Mouse (Mus musculus) kidney, postnatal 0 days (tissue): Measurements from ENCODE around the gene Atxn7l3. TPM values are rescaled to one million over a fixed set of nuclear protein-coding genes. Genes with fewer than 3 reads are reported as not detected.

Source experiments
- ATAC-seq: fragments of 200-750 bp; cut with Nextera tagmentation; replicated peaks from 2 replicates; pipeline ENCODE4 v1.8.0; 2017; ENCODE audit warnings: low read depth, moderate number of reproducible peaks, moderate TSS enrichment, moderate library complexity; ENCODE audit not compliant: low FRiP score
- DNase-seq: peaks from one replicate; pipeline ENCODE4 v3.0.0-alpha.2; 2016; ENCODE audit warnings: low spot score
- H3K27ac ChIP-seq: fragments of 300-500 bp; sonication (generic); 2 replicates; pipeline ENCODE4 v1.5.1; 2014; ENCODE audit warnings: mild to moderate bottlenecking
- H3K27me3 ChIP-seq: fragments of 300-500 bp; sonication (generic); 2 replicates; pipeline ENCODE4 v1.6.1; 2014; ENCODE audit warnings: low read length, mixed read lengths; ENCODE audit not compliant: insufficient read depth
- H3K36me3 ChIP-seq: fragments of 300-500 bp; sonication (generic); 2 replicates; pipeline ENCODE4 v1.6.1; 2014; ENCODE audit warnings: low read length, mixed read lengths; ENCODE audit not compliant: insufficient read depth
- H3K4me1 ChIP-seq: fragments of 300-500 bp; sonication (generic); replicated peaks from 2 replicates; pipeline ENCODE4 v1.6.1; 2014; ENCODE audit warnings: antibody characterized with exemption, low read length, mixed read lengths; ENCODE audit not compliant: insufficient read depth
- H3K4me2 ChIP-seq: fragments of 300-500 bp; sonication (generic); 2 replicates; pipeline ENCODE4 v1.6.1; 2014; ENCODE audit warnings: mild to moderate bottlenecking, low read length, moderate library complexity, mixed read lengths
- H3K4me3 ChIP-seq: fragments of 300-500 bp; sonication (generic); replicated peaks from 2 replicates; pipeline ENCODE4 v1.5.1; 2014; ENCODE audit warnings: low read depth, low read length
- H3K9ac ChIP-seq: fragments of 300-500 bp; sonication (generic); 2 replicates; pipeline ENCODE4 v1.6.1; 2014; ENCODE audit warnings: low read depth, low read length
- H3K9me3 ChIP-seq: fragments of 300-500 bp; sonication (generic); replicated peaks from 2 replicates; pipeline ENCODE4 v1.6.1; 2016; ENCODE audit warnings: low read length, inconsistent platforms, mixed read lengths
- CTCF ChIP-seq: IDR thresholded peaks from 2 replicates; pipeline ENCODE4 v1.5.1; 2016; ENCODE audit warnings: antibody characterized with exemption, low read depth, mild to moderate bottlenecking, moderate library complexity
- WGBS: fragments of 180-500 bp; shearing (Covaris S2); extraction: QIAGEN DNeasy Blood & Tissue Kit; methylation state at CpG from one replicate; pipeline ENCODE4 v1.1.7; 2014; 5-methylcytosine and 5-hydroxymethylcytosine counted together
- polyA plus RNA-seq: library from polyadenylated mRNA; unstranded; fragments of >200 nt; fragmentation: Nextera tagmentation; extraction: Ambion mirVana; gene quantifications from 2 replicates; pipeline ENCODE4 v1.2.1, GENCODE M21; 2015

Atxn7l3 gene
- 9.6 and 9.7 TPM in 2 replicates for polyA plus RNA-seq

GRCm38 (mm10) chr11:102296491-102297472 lies at the start of gene Atxn7l3:
Gene Atxn7l3, minus strand, starts transcription at chr11:102296631.
- Histone ChIP-seq H3K9ac (peak within 1 kb of the TSS; percentile 88), H3K36me3 (peaks cover 20% of the 10 kb centered on the region), H3K4me1 (peaks cover 11% of the 10 kb centered on the region; the same call in 1 of the 2 replicates), H3K9me3 (no peaks in the 10 kb centered on the region), H3K27me3 (no peaks in the 10 kb centered on the region), H3K4me2 (peak within 1 kb of the TSS; percentile 69), H3K4me3 (peak within 1 kb of the TSS; percentile 83), H3K27ac (peak within 1 kb of the TSS; percentile 96)
- peak; percentile 93 for ATAC-seq
- DNase-seq = peak; percentile 99
- WGBS = under 1% methylated on average over 71 of the region's 125 CpGs
- TF ChIP-seq CTCF = no peak

- no peaks in the 10 kb centered on the region for H3K4me1 ChIP-seq
- no peaks in the 10 kb centered on the region for H3K9me3 ChIP-seq
- no peak for TF ChIP-seq CTCF
- H3K36me3 ChIP-seq = no peaks in the 10 kb centered on the region
- H3K27me3 ChIP-seq = no peaks in the 10 kb centered on the region
- no peak overlapping the region for H3K4me3 ChIP-seq
- H3K9ac ChIP-seq = no peak overlapping the region
- 92% methylated on average over 3 of the region's 3 CpGs for WGBS
- no peak overlapping the region for H3K4me2 ChIP-seq
- no peak for ATAC-seq
- H3K27ac ChIP-seq = no peak overlapping the region
- no peak for DNase-seq
Observed at GRCm38 (mm10) chr11:102344458-102344857, 48.0 kb upstream of the Atxn7l3 start.

DNA sequence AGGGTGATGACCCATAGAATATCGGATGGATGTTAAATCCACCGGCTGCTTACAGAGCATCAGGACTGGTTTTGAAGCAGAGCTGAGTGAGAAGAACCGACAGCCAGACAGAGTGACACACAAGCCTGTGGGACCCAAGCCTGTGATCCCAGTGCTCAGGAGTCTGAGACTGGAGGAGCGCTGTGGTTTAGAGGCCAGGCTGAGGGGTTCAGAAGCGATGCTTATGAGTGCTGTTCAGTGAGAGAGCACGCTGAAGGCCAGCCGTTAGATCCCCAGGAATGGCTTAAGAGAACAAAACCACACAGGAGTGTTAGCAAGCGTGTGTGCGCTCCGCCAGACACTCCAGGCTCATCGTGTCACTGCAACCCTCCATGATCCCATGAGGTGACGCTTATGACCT lies 46.3 kb upstream of the Atxn7l3 start:
- no peak for DNase-seq
- no peak overlapping the region for H3K4me3 ChIP-seq
- H3K9me3 ChIP-seq = no peaks in the 10 kb centered on the region
- ATAC-seq = no peak
- 52% methylated on average over 12 of the region's 12 CpGs for WGBS
- H3K36me3 ChIP-seq = no peaks in the 10 kb centered on the region
- no peak overlapping the region for H3K27ac ChIP-seq
- no peaks in the 10 kb centered on the region for H3K4me1 ChIP-seq
- TF ChIP-seq CTCF = no peak
- no peak overlapping the region for H3K4me2 ChIP-seq
- H3K9ac ChIP-seq = no peak overlapping the region
- no peaks in the 10 kb centered on the region for H3K27me3 ChIP-seq

DNA sequence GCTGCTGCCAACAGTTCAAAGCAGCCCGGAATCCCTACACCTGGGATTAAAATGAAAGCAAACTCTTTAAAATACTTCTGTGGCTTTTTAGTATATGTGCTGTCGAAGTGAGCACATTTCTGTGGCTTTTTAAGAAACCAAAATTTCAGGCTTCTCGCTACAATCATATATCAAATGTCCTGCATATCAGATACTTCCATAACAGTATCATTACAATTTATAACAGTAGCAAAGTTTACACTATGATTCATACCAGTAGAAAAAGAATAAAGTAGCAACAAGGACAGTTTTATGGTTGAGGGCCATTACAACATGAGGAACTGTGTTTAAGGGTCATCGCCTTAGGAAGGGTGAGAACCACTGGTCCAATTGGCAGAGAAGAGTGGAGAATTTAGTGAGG lies 44.7 kb upstream of the Atxn7l3 start:
- no peak overlapping the region for H3K4me2 ChIP-seq
- H3K27me3 ChIP-seq = no peaks in the 10 kb centered on the region
- no peaks in the 10 kb centered on the region for H3K4me1 ChIP-seq
- peak; percentile 23 for DNase-seq
- ATAC-seq = no peak
- H3K4me3 ChIP-seq = no peak overlapping the region
- no peak overlapping the region for H3K9ac ChIP-seq
- H3K9me3 ChIP-seq = no peaks in the 10 kb centered on the region
- no peak for TF ChIP-seq CTCF
- H3K27ac ChIP-seq = no peak overlapping the region
- WGBS = 63% methylated on average over 4 of the region's 4 CpGs
- H3K36me3 ChIP-seq = no peaks in the 10 kb centered on the region

- H3K4me2 ChIP-seq = no peak overlapping the region
- H3K27me3 ChIP-seq = no peaks in the 10 kb centered on the region
- H3K4me1 ChIP-seq = no peaks in the 10 kb centered on the region; the same call in 1 of the 2 replicates
- WGBS = 72% methylated on average over 4 of the region's 4 CpGs
- TF ChIP-seq CTCF = peak; percentile 49
- H3K9ac ChIP-seq = no peak overlapping the region
- H3K36me3 ChIP-seq = no peaks in the 10 kb centered on the region
- no peak for ATAC-seq
- no peak overlapping the region for H3K4me3 ChIP-seq
- H3K9me3 ChIP-seq = no peaks in the 10 kb centered on the region
- no peak for DNase-seq
- H3K27ac ChIP-seq = no peak overlapping the region
Observed at GRCm38 (mm10) chr11:102339624-102340023, 43.2 kb upstream of the Atxn7l3 start.

DNA sequence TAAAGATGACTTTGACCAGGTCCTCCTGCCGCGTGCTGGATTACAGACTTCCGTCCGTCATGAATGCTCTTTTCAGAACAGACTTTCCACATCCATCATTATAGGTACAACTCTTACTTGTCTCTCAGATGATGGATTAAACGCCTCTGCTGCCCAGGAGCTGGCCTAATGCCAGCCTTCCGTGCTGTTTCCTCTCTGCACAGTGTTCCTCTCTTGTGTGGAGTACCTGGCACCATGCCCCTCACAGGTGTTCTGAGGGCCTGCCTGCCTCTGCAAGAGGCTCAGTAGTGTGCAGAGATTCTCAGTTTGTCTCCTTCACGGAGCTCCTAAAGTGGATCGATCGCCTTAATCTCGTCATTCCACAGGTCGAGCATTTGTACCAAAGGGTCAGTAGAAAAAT lies 42.8 kb upstream of the Atxn7l3 start:
- no peaks in the 10 kb centered on the region; the same call in 1 of the 2 replicates for H3K4me1 ChIP-seq
- TF ChIP-seq CTCF = no peak
- H3K4me3 ChIP-seq = no peak overlapping the region
- H3K27ac ChIP-seq = no peak overlapping the region
- H3K9ac ChIP-seq = no peak overlapping the region
- H3K36me3 ChIP-seq = no peaks in the 10 kb centered on the region
- 71% methylated on average over 11 of the region's 11 CpGs for WGBS
- no peaks in the 10 kb centered on the region for H3K9me3 ChIP-seq
- H3K4me2 ChIP-seq = no peak overlapping the region
- no peaks in the 10 kb centered on the region for H3K27me3 ChIP-seq
- ATAC-seq (no peak), DNase-seq (no peak)
